Mouse (Mus musculus) cortical plate, adult 2 months (tissue): Measurements from ENCODE around the gene Cx3cr1.

Experiments used
- CTCF ChIP-seq: fragments of 200-500 bp; IDR thresholded peaks from 2 replicates; pipeline ENCODE4 v1.5.1; 2011; ENCODE audit warnings: mild to moderate bottlenecking, control low read depth, low read length; ENCODE audit not compliant: insufficient read depth; ENCODE audit errors: extremely low read depth
- POLR2A ChIP-seq: fragments of 200-500 bp; IDR thresholded peaks from 2 replicates; pipeline ENCODE4 v1.6.1; 2011; ENCODE audit warnings: mild to moderate bottlenecking, low read length, control low read depth; ENCODE audit not compliant: insufficient read depth; ENCODE audit errors: extremely low read depth

DNA sequence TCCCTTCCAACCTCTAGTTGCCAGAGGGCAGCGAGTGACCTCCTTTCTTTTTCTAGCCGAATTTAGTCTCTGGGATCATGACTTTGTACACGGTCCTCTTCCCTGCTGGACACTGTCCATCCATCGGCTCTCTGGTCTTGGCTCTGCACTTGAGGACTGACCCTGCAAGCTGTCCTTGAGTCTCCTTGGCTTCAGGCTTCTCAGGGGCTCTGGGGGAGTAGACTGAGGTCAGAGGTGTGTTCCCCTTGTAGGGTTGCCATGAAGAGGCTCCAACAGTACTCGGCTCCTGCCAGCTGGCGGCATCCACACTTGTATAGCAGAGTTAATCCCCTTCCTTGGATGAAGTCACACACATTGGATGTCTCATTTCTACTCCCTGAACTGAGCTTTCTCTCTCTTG is 70.0 kb downstream of the Cx3cr1 start:
- TF ChIP-seq CTCF: no peak
- TF ChIP-seq POLR2A: no peak
